Mouse (Mus musculus) intestine, postnatal 0 days (tissue): ENCODE data around the gene Evi2b. TPM values are rescaled to one million over a fixed set of nuclear protein-coding genes. Genes with fewer than 3 reads are reported as not detected.

Experiments used
- ATAC-seq: fragments of 200-750 bp; cut with Nextera tagmentation; 2 replicates; pipeline ENCODE4 v1.8.0; 2017; ENCODE audit warnings: mild to moderate bottlenecking, moderate TSS enrichment, moderate library complexity
- H3K27ac ChIP-seq: fragments of 300-500 bp; sonication (generic); 2 replicates; pipeline ENCODE4 v1.5.1; 2014; ENCODE audit warnings: mild to moderate bottlenecking, low read depth, low read length, moderate library complexity
- H3K27me3 ChIP-seq: fragments of 300-500 bp; sonication (generic); replicated peaks from 2 replicates; pipeline ENCODE4 v1.6.1; 2014; ENCODE audit warnings: low read length, mixed read lengths; ENCODE audit not compliant: control insufficient read depth, insufficient read depth
- H3K36me3 ChIP-seq: fragments of 300-500 bp; sonication (generic); 2 replicates; pipeline ENCODE4 v1.6.1; 2014; ENCODE audit warnings: mild to moderate bottlenecking, moderate library complexity; ENCODE audit not compliant: control insufficient read depth, insufficient read depth
- H3K4me1 ChIP-seq: fragments of 300-500 bp; sonication (generic); replicated peaks from 2 replicates; pipeline ENCODE4 v1.6.1; 2014; ENCODE audit warnings: antibody characterized with exemption, low read length, mixed read lengths; ENCODE audit not compliant: control insufficient read depth, insufficient read depth
- H3K4me2 ChIP-seq: fragments of 300-500 bp; sonication (generic); replicated peaks from 2 replicates; pipeline ENCODE4 v1.6.1; 2014; ENCODE audit warnings: low read depth, mild to moderate bottlenecking, moderate library complexity
- H3K4me3 ChIP-seq: fragments of 300-500 bp; sonication (generic); 2 replicates; pipeline ENCODE4 v1.5.1; 2014; ENCODE audit warnings: low read depth, low read length
- H3K9ac ChIP-seq: fragments of 300-500 bp; sonication (generic); 2 replicates; pipeline ENCODE4 v1.6.1; 2014; ENCODE audit warnings: mild to moderate bottlenecking, low read depth, low read length
- H3K9me3 ChIP-seq: fragments of 300-500 bp; sonication (generic); 2 replicates; pipeline ENCODE4 v1.6.1; 2016; ENCODE audit warnings: mixed run types; ENCODE audit not compliant: control insufficient read depth
- CTCF ChIP-seq: sonication (generic); IDR thresholded peaks from 2 replicates; pipeline ENCODE4 v1.5.1; 2016; ENCODE audit warnings: low read depth, mild to moderate bottlenecking, control low read depth, antibody characterized with exemption, moderate library complexity
- WGBS: fragments of 180-500 bp; shearing (Covaris S2); extraction: QIAGEN DNeasy Blood & Tissue Kit; methylation state at CpG from one replicate; pipeline ENCODE4 v1.1.7; 2014; 5-methylcytosine and 5-hydroxymethylcytosine counted together
- polyA plus RNA-seq: library from polyadenylated mRNA; unstranded; fragments of >200 nt; fragmentation: Nextera tagmentation; extraction: Ambion mirVana; gene quantifications from 2 replicates; pipeline ENCODE4 v1.2.1, GENCODE M21; 2015

The Evi2b gene
- polyA plus RNA-seq, result 0.41 and 1.2 TPM in 2 replicates

DNA sequence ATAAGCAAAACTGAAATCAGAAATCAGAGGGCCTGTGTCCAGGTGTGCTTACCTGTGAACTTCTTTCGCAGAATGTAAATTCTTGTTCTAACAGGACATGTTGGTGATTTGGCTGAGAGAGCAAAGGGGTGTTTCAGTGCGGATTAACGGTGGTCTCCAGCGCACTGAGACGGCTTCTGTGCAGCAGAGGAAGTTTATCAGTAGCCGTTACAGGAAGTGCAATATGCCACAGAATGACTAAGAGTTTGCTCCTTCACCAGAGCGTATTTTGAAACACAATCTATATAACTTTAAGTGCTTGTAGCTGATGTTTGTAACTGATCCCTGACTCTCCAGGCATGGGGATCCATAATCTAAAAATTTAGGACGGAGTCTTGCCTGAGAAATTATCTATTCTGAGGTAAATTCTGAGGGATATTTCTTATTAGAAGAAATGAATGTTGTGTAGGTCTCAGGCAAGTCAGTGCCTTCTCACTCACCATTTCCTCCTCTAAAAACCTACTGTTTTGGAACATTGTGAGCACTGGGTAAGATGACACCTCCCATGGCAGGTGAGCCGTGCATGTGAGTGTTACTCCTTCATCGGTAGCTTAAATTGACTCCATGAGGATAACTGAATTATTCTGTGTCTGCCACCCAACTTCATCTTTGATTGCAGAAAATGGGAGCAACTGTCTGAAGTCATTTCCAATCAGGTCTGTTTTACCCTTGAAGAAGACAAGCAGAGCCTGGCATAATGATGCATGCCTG lies at the start of gene Evi2b:
Gene Evi2b (minus strand): TSS at position 203 of the 750 bp plus-strand sequence.
- 68% methylated on average over 10 of the region's 10 CpGs for WGBS
- no peak within 1 kb of the TSS for H3K9ac ChIP-seq

DNA sequence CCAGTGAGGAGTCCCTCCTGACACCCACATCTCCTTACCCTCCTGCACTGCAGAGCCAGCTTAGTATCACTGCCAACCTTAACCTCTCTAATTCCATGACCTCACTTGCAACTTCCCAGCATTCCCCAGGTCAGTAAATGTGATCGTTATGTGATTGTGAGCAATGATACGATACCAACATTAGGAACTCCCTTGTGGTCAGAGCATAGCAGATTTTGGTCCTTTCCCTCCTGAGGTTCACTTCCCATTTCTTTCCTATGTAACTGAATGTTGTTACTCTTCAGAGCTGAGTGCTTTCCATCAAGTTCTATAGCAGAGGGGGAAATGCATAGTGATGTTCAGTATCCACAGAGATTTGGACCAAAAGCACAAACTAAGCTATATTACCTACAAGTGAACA lies 46.8 kb upstream of the Evi2b start:
- H3K4me1 ChIP-seq, result no peaks in the 10 kb centered on the region
- H3K9me3 ChIP-seq, result no peaks in the 10 kb centered on the region
- H3K9ac ChIP-seq, result no peak overlapping the region
- H3K27me3 ChIP-seq, result no peaks in the 10 kb centered on the region
- 94% methylated on average over 2 of the region's 2 CpGs for WGBS
- ATAC-seq, result no peak
- no peak for TF ChIP-seq CTCF
- no peak overlapping the region for H3K4me2 ChIP-seq
- H3K4me3 ChIP-seq, result no peak overlapping the region
- H3K36me3 ChIP-seq, result peaks cover 53% of the 10 kb centered on the region
- no peak overlapping the region for H3K27ac ChIP-seq

More for the DNA sequence above, at the start of gene Evi2b:
- TF ChIP-seq CTCF, result no peak
- Histone ChIP-seq H3K4me3 (no peak within 1 kb of the TSS), H3K36me3 (no peaks in the 10 kb centered on the region; the same call in 1 of the 2 replicates), H3K27ac (no peak within 1 kb of the TSS), H3K4me2 (no peak within 1 kb of the TSS), H3K4me1 (no peaks in the 10 kb centered on the region), H3K27me3 (no peaks in the 10 kb centered on the region), H3K9me3 (no peaks in the 10 kb centered on the region)
- ATAC-seq, result no peak

DNA sequence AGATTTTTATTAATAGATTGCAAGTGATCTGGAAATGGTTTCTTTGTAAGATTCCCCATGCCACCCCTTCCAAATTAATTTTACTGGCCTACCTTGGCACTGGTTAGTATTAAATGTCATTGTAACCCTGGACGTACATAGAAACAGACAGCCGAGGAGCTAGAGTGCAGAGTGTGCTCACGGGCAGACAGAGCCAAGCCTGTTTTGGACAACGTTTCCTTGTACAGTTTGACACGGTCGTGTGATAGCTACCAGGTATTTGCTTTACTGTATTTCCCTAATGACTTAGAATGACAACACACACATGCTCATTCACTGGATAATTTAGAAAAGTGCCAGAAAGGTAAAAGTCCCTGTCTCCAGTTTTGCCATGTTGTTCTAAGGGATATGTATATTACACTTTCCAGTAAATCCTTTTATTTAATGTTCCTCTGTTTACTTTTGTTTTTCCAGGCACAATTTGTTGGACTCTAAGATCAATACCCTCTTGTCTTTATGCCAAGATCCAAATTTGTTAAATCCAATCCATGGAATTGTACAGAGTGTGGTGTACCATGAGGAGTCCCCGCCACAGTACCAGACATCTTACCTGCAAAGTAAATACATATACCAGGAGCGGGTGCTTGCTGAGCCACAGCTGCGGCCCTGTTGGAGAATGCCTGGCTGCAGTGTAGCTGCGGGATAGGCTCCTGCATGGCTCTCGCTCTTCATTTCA lies 44.8 kb upstream of the Evi2b start:
- WGBS, result 80% methylated on average over 11 of the region's 11 CpGs
- ATAC-seq, result no peak
- Histone ChIP-seq H3K4me2 (no peak overlapping the region), H3K9me3 (no peaks in the 10 kb centered on the region), H3K4me1 (no peaks in the 10 kb centered on the region), H3K27ac (no peak overlapping the region), H3K27me3 (no peaks in the 10 kb centered on the region), H3K36me3 (peaks cover 53% of the 10 kb centered on the region), H3K9ac (no peak overlapping the region), H3K4me3 (no peak overlapping the region)
- no peak for TF ChIP-seq CTCF

DNA sequence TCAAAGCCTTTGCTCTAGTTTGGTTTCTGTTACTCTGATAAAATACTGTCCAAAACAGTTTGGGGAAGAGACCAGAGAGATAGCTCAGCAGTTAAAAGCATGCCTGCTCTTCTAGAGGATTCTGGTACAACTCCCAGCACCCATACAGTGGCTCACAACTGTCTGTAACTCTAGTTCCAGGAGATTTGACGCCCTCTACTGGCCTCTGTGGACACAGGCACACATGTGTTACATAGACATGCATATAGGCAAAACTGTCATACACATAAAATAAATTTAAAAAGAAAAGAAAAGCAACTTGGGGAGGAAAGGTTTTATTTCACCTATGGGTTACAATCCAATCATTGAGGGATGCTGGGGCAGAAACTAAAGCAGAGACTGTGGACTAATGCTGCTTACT lies 43.4 kb upstream of the Evi2b start:
- H3K4me1 ChIP-seq, result no peaks in the 10 kb centered on the region
- no peaks in the 10 kb centered on the region for H3K9me3 ChIP-seq
- no peak for ATAC-seq
- no peak for TF ChIP-seq CTCF
- WGBS, result 57% methylated on average over 1 of the region's 1 CpGs
- H3K4me2 ChIP-seq, result no peak overlapping the region
- H3K9ac ChIP-seq, result no peak overlapping the region
- H3K36me3 ChIP-seq, result peaks cover 46% of the 10 kb centered on the region
- no peak overlapping the region for H3K27ac ChIP-seq
- no peak overlapping the region for H3K4me3 ChIP-seq
- no peaks in the 10 kb centered on the region for H3K27me3 ChIP-seq

DNA sequence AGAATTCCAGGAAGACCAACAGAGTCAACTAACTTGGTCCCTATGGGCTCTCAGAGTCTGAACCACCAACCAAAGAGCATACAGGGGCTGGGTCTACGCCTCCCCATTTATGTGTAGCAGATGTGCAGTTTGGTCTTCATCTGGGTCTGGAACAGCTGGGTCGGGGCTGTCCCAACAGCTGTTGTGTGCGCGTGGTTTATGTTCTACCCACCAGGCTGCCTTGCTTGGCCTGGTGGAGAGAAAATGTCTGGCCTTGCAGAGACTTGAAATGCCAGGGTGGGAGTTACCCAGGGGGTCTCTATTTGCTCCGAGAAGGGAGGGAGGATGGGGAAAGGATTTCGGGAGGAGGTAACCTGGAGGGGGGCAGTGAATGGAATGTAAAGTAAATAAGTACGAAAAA lies 39.9 kb upstream of the Evi2b start:
- Histone ChIP-seq H3K9me3 (no peaks in the 10 kb centered on the region), H3K4me2 (no peak overlapping the region), H3K27ac (no peak overlapping the region), H3K27me3 (no peaks in the 10 kb centered on the region), H3K9ac (no peak overlapping the region), H3K4me3 (no peak overlapping the region), H3K4me1 (no peaks in the 10 kb centered on the region), H3K36me3 (peaks cover 48% of the 10 kb centered on the region)
- ATAC-seq, result no peak
- TF ChIP-seq CTCF, result no peak
- 89% methylated on average over 7 of the region's 7 CpGs for WGBS

DNA sequence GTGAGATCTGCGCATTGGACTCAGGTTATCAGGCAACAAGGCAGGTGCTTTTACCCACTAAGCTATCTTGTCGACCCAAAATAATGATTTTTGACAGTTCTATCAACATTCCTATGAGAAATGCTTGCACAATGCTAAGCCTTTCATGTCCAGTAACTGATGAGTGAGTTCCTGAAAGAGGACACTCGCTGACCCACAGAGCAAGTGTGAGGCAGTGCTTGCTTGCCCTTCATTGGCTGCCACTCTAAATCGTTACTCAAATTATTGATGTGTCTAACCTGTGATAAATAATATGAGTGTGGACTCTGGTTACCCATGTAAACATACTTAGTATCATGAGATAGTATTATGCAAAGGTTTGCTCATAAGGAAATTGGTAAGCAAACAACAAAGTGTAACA lies 37.0 kb upstream of the Evi2b start:
- H3K9me3 ChIP-seq, result no peaks in the 10 kb centered on the region
- no peak overlapping the region for H3K27ac ChIP-seq
- no peak overlapping the region for H3K4me3 ChIP-seq
- no peak overlapping the region for H3K4me2 ChIP-seq
- H3K36me3 ChIP-seq, result peaks cover 44% of the 10 kb centered on the region
- WGBS, result 86% methylated on average over 4 of the region's 4 CpGs
- no peaks in the 10 kb centered on the region for H3K4me1 ChIP-seq
- no peak overlapping the region for H3K9ac ChIP-seq
- TF ChIP-seq CTCF, result no peak
- no peaks in the 10 kb centered on the region for H3K27me3 ChIP-seq
- no peak for ATAC-seq
